Mouse (Mus musculus): ENCODE data around the gene Pdzrn4.

Pdzrn4 gene

DNA sequence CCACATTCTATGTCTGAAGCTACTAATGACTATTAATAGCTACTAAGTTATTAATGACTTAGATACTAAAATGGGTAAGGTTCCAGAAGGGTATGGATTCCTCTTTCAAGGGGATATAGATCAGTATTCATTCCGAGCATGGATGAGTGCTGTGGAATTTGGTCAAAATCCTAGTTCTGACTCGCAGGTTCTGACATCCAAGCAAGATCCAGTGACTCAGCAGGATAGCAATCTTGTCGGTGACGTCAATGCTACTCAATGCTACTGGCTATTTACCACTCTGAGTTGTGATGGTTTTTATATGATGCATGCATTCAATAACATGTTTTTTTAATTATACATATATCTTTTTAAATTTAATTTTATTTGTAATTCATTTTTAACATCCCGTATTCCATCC is 279.4 kb downstream of the Pdzrn4 start:
- DNase-seq (ENCODE audit: low read depth, low spot score): no peak
- Histone ChIP-seq H3K36me3 (ENCODE audit: control insufficient read depth, insufficient read depth, low read length, poor library complexity, severe bottlenecking) (no peaks in the 10 kb centered on the region), H3K27me3 (ENCODE audit: control insufficient read depth, insufficient read depth, low read length, poor library complexity, severe bottlenecking) (no peaks in the 10 kb centered on the region)

DNA sequence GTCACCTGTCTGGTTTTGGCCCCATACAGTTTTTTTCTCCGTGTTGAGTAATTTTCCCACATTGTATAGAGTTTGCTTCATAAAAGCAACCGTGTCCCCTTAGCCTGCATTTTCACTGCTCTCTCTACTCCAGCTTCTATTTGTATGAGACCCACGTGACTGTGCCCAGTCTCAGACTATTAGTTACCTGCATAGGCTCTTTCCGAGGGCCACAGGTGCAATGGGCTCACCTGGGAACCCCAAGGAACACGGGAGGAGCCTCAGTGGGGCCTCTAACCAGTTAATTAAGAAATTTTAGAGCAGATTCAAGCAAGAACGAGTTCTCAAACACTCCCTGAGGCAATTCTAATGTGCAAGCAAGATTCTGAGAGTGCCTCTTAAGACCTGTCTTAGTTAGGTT is 281.7 kb downstream of the Pdzrn4 start:
- H3K27me3 ChIP-seq (ENCODE audit: control insufficient read depth, insufficient read depth, low read length, poor library complexity, severe bottlenecking): no peaks in the 10 kb centered on the region
- DNase-seq (ENCODE audit: low read depth, low spot score): no peak
- no peaks in the 10 kb centered on the region for H3K36me3 ChIP-seq (ENCODE audit: control insufficient read depth, insufficient read depth, low read length, poor library complexity, severe bottlenecking)

DNA sequence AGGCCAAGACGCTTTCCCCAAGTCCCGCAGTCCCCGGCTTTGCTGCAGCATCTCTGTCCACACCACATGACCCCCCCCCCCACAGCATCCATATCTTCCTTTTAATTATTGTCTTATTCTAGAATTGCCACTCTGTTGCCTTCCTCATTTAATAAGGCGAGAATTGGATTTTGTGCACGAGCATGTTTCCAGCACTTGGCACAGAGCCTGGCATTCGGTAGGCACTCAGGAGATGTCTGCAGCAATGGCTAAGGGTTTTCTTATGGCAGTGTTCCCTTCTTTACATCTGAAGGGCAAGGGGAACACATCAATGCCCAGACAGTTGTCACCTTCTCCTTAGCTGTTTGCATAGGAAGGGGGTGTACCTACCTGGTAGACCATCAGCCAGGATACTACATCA is 282.9 kb downstream of the Pdzrn4 start:
- DNase-seq (ENCODE audit: low read depth, low spot score): no peak
- Histone ChIP-seq H3K36me3 (ENCODE audit: control insufficient read depth, insufficient read depth, low read length, poor library complexity, severe bottlenecking) (no peaks in the 10 kb centered on the region), H3K27me3 (ENCODE audit: control insufficient read depth, insufficient read depth, low read length, poor library complexity, severe bottlenecking) (no peaks in the 10 kb centered on the region)

GRCm38 (mm10) chr15:92696276-92696956 is 299.7 kb downstream of the Pdzrn4 start:
- DNase-seq (ENCODE audit: low read depth, low spot score): no peak
- Histone ChIP-seq H3K36me3 (ENCODE audit: control insufficient read depth, insufficient read depth, low read length, poor library complexity, severe bottlenecking) (no peaks in the 10 kb centered on the region), H3K27me3 (ENCODE audit: control insufficient read depth, insufficient read depth, low read length, poor library complexity, severe bottlenecking) (no peaks in the 10 kb centered on the region)

DNA sequence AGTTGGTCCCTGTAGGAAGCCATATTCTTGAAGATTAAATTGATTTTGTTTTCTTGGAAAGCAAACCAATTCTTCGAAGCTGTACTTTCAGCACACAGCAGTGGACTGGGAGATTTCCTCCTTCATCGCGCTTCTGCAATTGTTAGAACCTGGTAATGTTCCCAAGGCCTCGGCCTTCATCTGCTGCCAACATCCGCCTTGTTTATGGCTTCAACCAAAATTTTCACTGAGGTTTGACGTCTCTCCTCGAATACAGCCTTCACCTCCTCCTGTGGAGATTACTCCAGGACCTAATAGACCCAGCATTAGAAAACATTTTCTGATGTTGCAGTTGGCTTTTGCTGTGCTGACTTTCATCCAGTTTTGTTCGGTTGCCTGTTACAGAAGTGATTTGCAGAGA is 307.5 kb downstream of the Pdzrn4 start:
- no peaks in the 10 kb centered on the region for H3K27me3 ChIP-seq (ENCODE audit: control insufficient read depth, insufficient read depth, low read length, poor library complexity, severe bottlenecking)
- no peak for DNase-seq (ENCODE audit: low read depth, low spot score)
- H3K36me3 ChIP-seq (ENCODE audit: control insufficient read depth, insufficient read depth, low read length, poor library complexity, severe bottlenecking): no peaks in the 10 kb centered on the region

GRCm38 (mm10) chr15:92738676-92739075 is 342.0 kb downstream of the Pdzrn4 start:
- no peaks in the 10 kb centered on the region for H3K27me3 ChIP-seq (ENCODE audit: control insufficient read depth, insufficient read depth, low read length, poor library complexity, severe bottlenecking)
- DNase-seq (ENCODE audit: low read depth, low spot score): no peak
- H3K36me3 ChIP-seq (ENCODE audit: control insufficient read depth, insufficient read depth, low read length, poor library complexity, severe bottlenecking): no peaks in the 10 kb centered on the region

DNA sequence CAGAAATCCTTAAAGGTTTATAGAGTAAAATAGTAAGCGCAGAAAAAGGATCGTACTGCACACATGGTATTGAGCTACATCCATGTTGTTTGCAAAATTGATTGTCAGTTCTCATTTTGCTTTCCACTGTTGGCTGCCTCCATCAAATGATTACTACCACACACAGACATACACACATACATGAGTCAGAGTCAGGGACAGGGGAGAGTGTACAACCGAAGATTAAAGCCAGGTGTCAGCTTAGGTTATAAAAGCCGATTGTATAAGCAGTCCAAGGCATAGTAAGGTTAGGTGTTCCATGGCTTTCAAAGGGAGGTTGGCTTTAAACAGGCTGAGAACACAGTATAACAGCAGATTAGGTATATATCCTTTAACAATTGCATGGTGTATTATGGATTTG is 343.2 kb downstream of the Pdzrn4 start:
- Histone ChIP-seq H3K36me3 (ENCODE audit: control insufficient read depth, insufficient read depth, low read length, poor library complexity, severe bottlenecking) (no peaks in the 10 kb centered on the region), H3K27me3 (ENCODE audit: control insufficient read depth, insufficient read depth, low read length, poor library complexity, severe bottlenecking) (no peaks in the 10 kb centered on the region)
- DNase-seq (ENCODE audit: low read depth, low spot score): no peak

DNA sequence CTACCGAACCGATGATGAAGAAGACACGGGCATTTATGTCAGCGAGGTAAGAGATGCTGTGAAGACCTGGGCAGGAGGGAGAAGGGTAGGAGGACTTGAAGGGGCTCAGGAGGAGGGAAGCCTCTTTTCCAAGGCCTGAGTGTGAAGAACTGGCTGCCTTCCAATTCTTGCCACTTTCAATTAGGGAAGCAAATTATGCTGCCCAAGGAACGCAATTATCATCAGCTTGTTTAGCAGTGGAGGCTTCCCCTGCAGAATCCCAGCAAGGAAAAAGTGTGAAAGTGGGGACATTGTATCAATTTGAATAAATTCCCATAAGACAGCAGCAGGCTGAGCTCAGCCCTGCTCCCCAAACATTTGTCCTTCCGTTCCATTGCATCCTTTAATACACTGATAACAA is 346.9 kb downstream of the Pdzrn4 start:
- Histone ChIP-seq H3K27me3 (ENCODE audit: control insufficient read depth, insufficient read depth, low read length, poor library complexity, severe bottlenecking) (no peaks in the 10 kb centered on the region), H3K36me3 (ENCODE audit: control insufficient read depth, insufficient read depth, low read length, poor library complexity, severe bottlenecking) (no peaks in the 10 kb centered on the region)
- no peak for DNase-seq (ENCODE audit: low read depth, low spot score)

DNA sequence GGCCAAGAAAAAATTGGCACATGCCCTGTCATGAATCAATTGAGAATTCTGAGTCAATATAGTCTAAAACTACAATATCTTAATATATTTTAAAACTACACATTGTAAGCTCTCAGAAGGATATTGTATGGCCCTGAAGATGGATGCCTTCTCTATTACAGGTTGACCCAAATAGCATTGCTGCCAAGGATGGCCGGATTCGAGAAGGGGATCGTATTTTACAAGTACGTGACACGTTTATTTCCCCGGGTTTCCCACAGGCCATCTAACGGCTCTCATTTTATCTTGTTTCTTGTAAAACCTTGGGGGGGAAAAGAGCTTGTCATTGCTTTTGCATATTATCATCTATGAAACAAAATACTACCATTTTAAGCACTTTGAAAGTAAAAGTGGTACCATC is 349.4 kb downstream of the Pdzrn4 start:
- H3K27me3 ChIP-seq (ENCODE audit: control insufficient read depth, insufficient read depth, low read length, poor library complexity, severe bottlenecking): no peaks in the 10 kb centered on the region
- no peaks in the 10 kb centered on the region for H3K36me3 ChIP-seq (ENCODE audit: control insufficient read depth, insufficient read depth, low read length, poor library complexity, severe bottlenecking)
- no peak for DNase-seq (ENCODE audit: low read depth, low spot score)

- Histone ChIP-seq H3K36me3 (ENCODE audit: control insufficient read depth, insufficient read depth, low read length, poor library complexity, severe bottlenecking) (no peaks in the 10 kb centered on the region), H3K27me3 (ENCODE audit: control insufficient read depth, insufficient read depth, low read length, poor library complexity, severe bottlenecking) (no peaks in the 10 kb centered on the region)
- DNase-seq (ENCODE audit: low read depth, low spot score): no peak
Measured at GRCm38 (mm10) chr15:92752167-92752566, 355.5 kb downstream of the Pdzrn4 start.

GRCm38 (mm10) chr15:92752578-92752977 is 355.9 kb downstream of the Pdzrn4 start:
- Histone ChIP-seq H3K27me3 (ENCODE audit: control insufficient read depth, insufficient read depth, low read length, poor library complexity, severe bottlenecking) (no peaks in the 10 kb centered on the region), H3K36me3 (ENCODE audit: control insufficient read depth, insufficient read depth, low read length, poor library complexity, severe bottlenecking) (no peaks in the 10 kb centered on the region)
- DNase-seq (ENCODE audit: low read depth, low spot score): no peak

GRCm38 (mm10) chr15:92757085-92757903 is 360.6 kb downstream of the Pdzrn4 start:
- Histone ChIP-seq H3K36me3 (ENCODE audit: control insufficient read depth, insufficient read depth, low read length, poor library complexity, severe bottlenecking) (no peaks in the 10 kb centered on the region), H3K27me3 (ENCODE audit: control insufficient read depth, insufficient read depth, low read length, poor library complexity, severe bottlenecking) (no peaks in the 10 kb centered on the region)
- no peak for DNase-seq (ENCODE audit: low read depth, low spot score)

GRCm38 (mm10) chr15:92759001-92759400 is 362.3 kb downstream of the Pdzrn4 start:
- DNase-seq (ENCODE audit: low read depth, low spot score): no peak
- Histone ChIP-seq H3K27me3 (ENCODE audit: control insufficient read depth, insufficient read depth, low read length, poor library complexity, severe bottlenecking) (no peaks in the 10 kb centered on the region), H3K36me3 (ENCODE audit: control insufficient read depth, insufficient read depth, low read length, poor library complexity, severe bottlenecking) (no peaks in the 10 kb centered on the region)

DNA sequence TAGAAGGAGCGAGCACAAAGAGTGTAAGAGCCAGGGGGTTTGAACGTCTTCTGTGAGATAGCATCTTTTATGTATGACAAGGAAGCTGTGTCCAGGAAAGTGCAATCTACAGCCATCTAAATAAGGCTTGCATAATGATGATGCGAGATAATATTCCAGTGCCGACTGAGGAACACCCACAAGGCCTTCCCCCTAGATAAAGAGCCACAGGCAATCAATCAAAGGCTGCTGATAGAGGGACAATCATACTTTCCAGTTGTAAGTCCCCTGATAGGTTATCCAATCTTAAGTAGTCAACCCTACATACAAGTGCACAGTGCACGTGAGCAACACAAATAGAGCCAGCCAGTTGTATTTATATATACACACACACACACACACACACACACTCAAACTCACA is 366.6 kb downstream of the Pdzrn4 start:
- no peaks in the 10 kb centered on the region for H3K27me3 ChIP-seq (ENCODE audit: control insufficient read depth, insufficient read depth, low read length, poor library complexity, severe bottlenecking)
- DNase-seq (ENCODE audit: low read depth, low spot score): no peak

GRCm38 (mm10) chr15:92769535-92769934 is 372.9 kb downstream of the Pdzrn4 start:
- Histone ChIP-seq H3K27me3 (ENCODE audit: control insufficient read depth, insufficient read depth, low read length, poor library complexity, severe bottlenecking) (no peaks in the 10 kb centered on the region), H3K36me3 (ENCODE audit: control insufficient read depth, insufficient read depth, low read length, poor library complexity, severe bottlenecking) (no peaks in the 10 kb centered on the region)
- no peak for DNase-seq (ENCODE audit: low read depth, low spot score)

More for the DNA sequence above, 366.6 kb downstream of the Pdzrn4 start:
- no peaks in the 10 kb centered on the region for H3K36me3 ChIP-seq (ENCODE audit: control insufficient read depth, insufficient read depth, low read length, poor library complexity, severe bottlenecking)

All from splenic B cell, adult 2 months (primary cell).